Mouse (Mus musculus): ENCODE data around the gene Rabac1. TPM values are rescaled to one million over a fixed set of nuclear protein-coding genes. Genes with fewer than 3 reads are reported as not detected.

The Rabac1 gene
- polyA plus RNA-seq (2012; rRNA removed; ENCODE audit: low replicate concordance) = 244 and 287 TPM in 2 replicates

DNA sequence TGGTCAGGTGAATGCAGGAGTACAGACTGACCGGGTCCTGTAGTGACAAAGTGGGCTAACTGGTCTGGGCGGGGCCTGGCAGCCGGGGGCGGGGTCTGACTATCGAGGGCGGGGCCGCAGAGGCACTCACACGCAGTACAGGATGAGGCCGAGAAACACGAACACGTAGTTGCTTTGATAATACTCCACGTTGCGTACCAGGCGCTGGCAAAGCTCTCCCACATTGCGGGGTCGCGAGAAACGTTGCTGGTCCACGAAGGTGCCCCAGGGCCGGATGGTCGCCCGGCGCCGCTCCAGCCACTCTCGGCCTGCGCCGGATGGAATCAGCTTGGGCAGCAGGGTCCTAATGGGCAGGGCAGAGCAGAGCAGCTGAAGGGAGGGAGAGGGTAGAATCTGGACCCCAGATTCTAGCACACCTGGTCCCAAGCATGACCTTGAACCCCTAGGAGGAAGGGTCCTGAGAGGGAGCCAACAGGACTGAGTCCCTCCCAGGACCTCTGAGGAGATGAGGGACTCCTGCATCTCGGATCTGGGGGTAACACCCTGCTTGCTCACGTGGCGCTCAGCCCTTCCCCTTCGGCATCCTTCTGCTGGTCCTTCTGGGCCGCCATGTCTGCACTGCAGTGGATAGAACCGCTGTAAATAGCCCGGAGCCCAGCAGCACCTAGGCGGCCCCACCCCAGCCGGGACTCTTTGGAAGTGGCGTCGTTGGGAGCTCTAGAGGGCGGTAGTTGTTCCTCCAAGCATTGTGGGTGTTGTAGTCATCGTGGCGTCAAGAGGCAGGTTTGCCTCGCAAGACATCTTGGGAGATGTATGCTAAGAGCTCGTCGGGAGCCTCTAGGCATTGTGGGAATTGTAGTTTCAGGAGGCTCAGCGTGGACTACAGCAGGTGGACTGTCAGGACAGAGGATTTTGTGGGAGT is at the start of gene Rabac1:
TSS of gene Rabac1 (minus strand) at position 783 of the 922 bp plus-strand sequence.

DNA sequence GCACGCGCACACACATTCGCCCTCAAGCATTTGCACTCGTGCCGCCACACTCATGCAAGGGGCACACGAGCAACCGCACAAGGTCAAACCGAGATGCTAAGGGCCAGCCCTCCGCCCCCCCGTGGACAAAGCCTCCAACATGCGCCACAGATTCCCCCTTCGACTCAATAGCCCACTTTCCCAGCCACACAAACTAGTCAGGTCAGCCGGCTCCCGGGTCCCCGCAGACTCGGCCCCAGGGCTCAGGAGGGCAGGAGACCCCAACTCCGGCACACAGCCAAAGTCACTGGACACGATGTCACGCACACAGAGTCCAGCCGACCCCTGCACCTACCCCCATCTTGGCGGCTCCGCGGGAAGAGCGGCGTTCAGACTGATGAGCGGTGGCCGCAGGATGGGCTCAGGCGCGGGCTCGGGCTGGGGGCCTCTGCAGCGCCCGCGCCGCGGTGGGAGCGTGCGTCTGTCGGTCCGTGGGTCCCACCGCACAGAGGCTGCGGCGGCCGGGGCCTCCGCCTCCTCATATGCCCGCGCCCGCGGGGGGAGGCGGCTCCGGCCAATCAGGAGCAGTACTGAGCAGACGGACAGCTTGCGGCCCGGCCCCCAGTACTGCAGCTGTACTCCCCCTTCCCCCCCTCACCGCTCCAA is 33.0 kb upstream of the Rabac1 start, which contains the start of gene Atp1a3:
TSS of gene Atp1a3 (minus strand) at position 538 of the 645 bp plus-strand sequence.

DNA sequence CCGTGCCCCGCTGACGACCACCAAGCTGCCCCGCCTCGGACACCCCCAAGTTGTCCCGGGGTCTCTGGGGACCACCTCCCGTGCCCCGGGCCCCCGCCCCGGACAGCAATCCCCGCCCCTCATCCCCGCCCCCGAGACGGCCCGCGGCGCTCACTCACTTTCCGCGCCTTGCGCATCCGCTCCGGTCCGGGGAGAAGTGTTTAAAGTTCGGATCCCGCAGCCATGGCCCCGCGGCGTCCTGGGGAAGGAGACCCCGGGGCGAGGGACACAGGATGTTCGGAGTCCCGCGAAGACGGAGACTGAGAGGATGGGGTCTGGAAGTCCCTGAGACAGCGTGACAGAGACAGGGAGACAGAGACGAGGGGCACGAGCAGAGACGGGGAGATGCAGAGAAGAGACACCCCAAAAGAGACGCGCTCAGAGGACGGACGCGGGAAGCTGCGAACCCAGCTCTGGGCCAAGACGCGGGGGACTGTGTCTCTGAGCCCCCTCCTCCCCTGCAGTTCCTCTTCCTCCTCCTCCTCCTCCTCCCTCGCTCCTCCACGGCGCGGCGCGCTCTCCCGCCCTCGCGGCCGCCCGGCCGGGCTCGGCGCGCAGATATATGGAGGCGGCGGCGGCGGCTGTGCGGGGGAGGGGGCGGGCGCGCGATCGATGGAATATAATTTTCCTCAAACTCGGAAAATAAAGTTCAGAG is 28.1 kb downstream of the Rabac1 start, which contains the start of gene Gm4881:
TSS of gene Gm4881 (minus strand) at position 238 of the 694 bp plus-strand sequence.

Other genes with a start within 250 kb of the Rabac1 start
- gene Gm4763, start 245.8 kb downstream of the Rabac1 start, polyA plus RNA-seq (2012; rRNA removed; ENCODE audit: low replicate concordance) = not detected in 2 replicates
- 2.4 and 6.6 TPM in 2 replicates for gene Cd177, start 212.4 kb downstream of the Rabac1 start, polyA plus RNA-seq (2012; rRNA removed; ENCODE audit: low replicate concordance)
- gene Ceacam10, start 195.5 kb downstream of the Rabac1 start, polyA plus RNA-seq (2012; rRNA removed; ENCODE audit: low replicate concordance) = 3.0 and 4.2 TPM in 2 replicates
- gene Gm9844, start 110.5 kb downstream of the Rabac1 start, polyA plus RNA-seq (2012; rRNA removed; ENCODE audit: low replicate concordance) = 0.31 TPM in 1 of 2 replicates, not detected in the other
- gene Lypd4, start 102.8 kb downstream of the Rabac1 start, polyA plus RNA-seq (2012; rRNA removed; ENCODE audit: low replicate concordance) = not detected in 2 replicates
- not detected in 2 replicates for gene Dmrtc2, start 102.7 kb downstream of the Rabac1 start, polyA plus RNA-seq (2012; rRNA removed; ENCODE audit: low replicate concordance)
- 315 and 337 TPM in 2 replicates for gene Rps19, start 88.4 kb downstream of the Rabac1 start, polyA plus RNA-seq (2012; rRNA removed; ENCODE audit: low replicate concordance)
- 31.8 and 52.6 TPM in 2 replicates for gene Cd79a, start 75.4 kb downstream of the Rabac1 start, polyA plus RNA-seq (2012; rRNA removed; ENCODE audit: low replicate concordance)
- 128 and 140 TPM in 2 replicates for gene Arhgef1, start 69.8 kb downstream of the Rabac1 start, polyA plus RNA-seq (2012; rRNA removed; ENCODE audit: low replicate concordance)
- gene Gm4881, start 28.3 kb downstream of the Rabac1 start, polyA plus RNA-seq (2012; rRNA removed; ENCODE audit: low replicate concordance) = not detected in 2 replicates
- 1.6 and 4.1 TPM in 2 replicates for gene Atp1a3, start 33.2 kb upstream of the Rabac1 start, polyA plus RNA-seq (2012; rRNA removed; ENCODE audit: low replicate concordance)
- gene Grik5, start 99.6 kb upstream of the Rabac1 start, polyA plus RNA-seq (2012; rRNA removed; ENCODE audit: low replicate concordance) = 19.8 and 24.4 TPM in 2 replicates
- gene Zfp574, start 99.8 kb upstream of the Rabac1 start, polyA plus RNA-seq (2012; rRNA removed; ENCODE audit: low replicate concordance) = 34.5 and 39.7 TPM in 2 replicates
- 1.8 and 3.3 TPM in 2 replicates for gene Pou2f2, start 207.0 kb upstream of the Rabac1 start, polyA plus RNA-seq (2012; rRNA removed; ENCODE audit: low replicate concordance)
- gene Dedd2, start 247.9 kb upstream of the Rabac1 start, polyA plus RNA-seq (2012; rRNA removed; ENCODE audit: low replicate concordance) = 45.9 and 104 TPM in 2 replicates
- gene Zfp526, start 248.7 kb upstream of the Rabac1 start, polyA plus RNA-seq (2012; rRNA removed; ENCODE audit: low replicate concordance) = 6.1 and 7.0 TPM in 2 replicates

Data from duodenum, adult 2 months (tissue).